Mouse (Mus musculus) layer of hippocampus, adult 9-10 months (tissue): Measurements from ENCODE around the gene Catsperg1.
"Not testable (repeated sequence)": the region's sequence is repeated elsewhere in the genome, so short reads cannot be mapped to it uniquely, and the experiment has no call there.

Source experiments
- DNase-seq: peaks from one replicate; pipeline ENCODE4 v3.0.0; 2022; ENCODE audit warnings: low spot score

Catsperg1 gene

DNA sequence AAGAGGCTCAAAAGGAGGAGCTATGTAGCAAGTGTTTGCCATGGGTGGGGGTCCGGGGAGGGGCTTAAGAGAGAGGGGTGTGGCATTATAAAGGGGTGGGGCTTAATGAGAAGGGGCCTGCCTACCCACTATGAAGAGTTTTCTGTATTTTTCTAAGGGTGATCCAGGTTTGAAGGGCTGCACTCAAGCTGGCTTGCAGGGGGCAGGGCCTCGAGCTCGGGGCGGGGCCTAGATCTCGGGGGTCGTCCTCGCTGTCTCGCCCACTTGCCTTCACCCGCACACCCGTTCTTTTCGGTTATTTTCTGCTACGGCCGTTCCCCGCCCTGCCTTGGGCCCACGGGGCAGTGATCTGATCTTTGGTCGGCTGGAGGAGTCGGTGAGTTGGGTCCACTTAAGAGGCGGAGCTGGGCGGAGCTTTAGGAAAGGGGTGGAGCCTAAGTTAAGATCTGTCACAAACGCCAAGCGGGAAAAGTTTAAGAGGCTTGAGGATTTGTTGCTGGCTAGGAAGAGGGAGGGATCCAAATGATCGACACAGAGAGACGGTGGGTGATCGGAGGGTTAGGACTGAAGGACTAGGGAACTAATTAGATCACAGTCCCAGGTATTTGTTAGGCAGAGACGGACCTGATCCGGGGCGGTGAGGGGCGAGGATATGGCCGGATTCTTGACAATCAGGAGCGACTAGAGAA lies 43.6 kb downstream of the Catsperg1 start, which contains the start of the genes Ggn and Spred3:
Gene Ggn (plus strand): TSS at position 145 of the 689 bp plus-strand sequence.
Gene Spred3 (minus strand): TSS at position 346 of the 689 bp plus-strand sequence.
- DNase-seq: no peak

DNA sequence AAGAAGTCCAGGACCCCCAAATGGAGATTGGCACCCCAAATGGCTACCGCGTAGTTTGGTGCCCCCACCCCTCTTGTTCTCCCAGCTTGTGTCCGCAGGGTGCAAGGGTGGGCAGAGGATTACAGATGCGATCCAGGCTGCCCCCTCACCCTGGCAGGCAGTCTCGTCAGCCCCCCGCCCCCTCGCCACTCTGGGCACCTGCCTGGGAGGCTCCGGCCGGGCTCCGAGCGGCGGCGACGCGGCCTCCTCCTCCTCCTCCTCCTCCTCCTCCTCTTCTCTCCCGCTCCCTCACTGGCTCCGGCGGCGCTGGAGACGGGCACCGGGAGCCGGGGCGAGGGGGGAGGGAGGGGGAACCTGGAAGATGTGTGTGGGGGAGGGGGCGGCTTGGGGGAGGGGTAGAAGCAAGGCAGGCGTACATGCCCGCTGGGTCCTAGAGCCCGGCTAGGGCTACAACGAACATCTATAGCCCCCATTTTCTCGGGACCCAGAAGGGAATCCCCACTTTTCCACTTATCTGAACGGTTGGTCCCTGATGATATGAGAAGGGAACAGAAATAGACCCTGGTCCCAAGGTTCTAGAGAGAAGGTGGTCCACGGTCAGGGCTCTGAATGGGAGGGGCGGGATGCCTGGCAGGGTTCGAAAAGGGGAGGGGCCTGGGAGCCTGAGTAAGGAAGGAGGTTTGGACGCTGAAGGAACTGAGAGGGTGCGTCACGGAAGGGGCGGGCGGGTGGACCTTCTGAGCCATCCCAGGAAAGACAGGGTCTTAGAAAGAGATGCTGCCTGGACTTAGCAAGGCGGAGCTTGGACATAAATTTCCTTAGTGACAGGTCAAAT lies 44.4 kb downstream of the Catsperg1 start:
- no peak for DNase-seq

GRCm38 (mm10) chr7:29168791-29169230 lies 45.0 kb downstream of the Catsperg1 start:
- DNase-seq: no peak

GRCm38 (mm10) chr7:29168121-29168695 lies 45.6 kb downstream of the Catsperg1 start:
- DNase-seq: no peak

- DNase-seq: no peak
These were observed 46.2 kb downstream of the Catsperg1 start for GRCm38 (mm10) chr7:29167656-29168055.

DNA sequence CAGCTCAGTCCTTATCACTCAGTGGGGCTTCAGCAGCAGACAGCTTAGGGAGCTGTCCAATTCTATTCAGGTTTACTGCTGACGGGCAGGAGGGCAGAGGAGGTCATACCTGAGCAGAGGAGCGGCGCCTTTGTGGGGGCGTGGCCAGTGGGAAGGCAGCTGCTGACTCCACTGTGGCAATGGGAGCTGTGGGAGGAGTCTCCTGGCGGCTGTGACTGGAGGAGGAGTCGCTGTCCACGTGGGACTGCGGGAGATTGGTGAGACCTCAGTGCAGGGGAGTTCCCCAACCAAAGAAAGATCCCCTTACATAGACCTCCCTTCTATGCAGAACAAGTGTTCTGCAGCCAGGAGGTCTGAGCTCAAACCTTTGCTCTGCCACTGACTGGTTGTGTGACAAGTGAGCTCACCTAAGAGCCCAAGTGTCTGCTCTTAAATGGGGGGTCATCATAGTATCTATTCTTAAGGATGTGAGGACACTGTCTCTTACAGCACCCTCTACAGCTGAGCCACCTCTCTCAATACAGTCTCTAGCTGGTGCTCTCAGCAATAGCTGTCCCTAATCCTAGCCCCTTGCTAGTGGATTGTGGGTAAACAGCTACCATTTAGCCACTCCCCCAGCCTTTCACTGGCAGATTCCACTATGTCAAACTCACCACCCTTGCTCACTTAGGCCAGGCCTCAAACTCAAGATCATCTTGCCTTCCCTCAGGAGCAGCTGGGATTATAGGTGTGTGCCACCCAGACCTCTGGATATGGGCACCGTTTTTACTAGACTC lies 50.9 kb downstream of the Catsperg1 start:
- DNase-seq: no peak

DNA sequence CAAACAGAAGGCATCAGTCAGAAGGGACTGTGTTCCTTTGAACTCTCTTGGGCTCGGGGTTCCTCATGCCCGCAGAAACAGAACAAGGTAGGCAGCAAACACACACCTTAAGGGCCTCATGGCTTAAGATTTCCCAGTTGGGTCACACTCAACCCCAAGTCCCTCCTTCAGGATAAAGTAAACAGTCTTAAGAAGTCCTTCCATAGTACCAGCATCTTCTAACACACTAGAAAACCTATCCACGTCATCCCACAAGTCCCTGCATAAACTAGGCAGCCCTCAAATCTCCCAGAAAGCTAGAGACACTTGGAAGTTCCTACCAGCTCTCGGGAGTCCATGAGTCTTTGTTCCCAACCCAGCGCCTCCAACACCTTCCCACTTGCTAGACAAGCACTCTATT lies 51.5 kb downstream of the Catsperg1 start:
- DNase-seq: no peak

DNA sequence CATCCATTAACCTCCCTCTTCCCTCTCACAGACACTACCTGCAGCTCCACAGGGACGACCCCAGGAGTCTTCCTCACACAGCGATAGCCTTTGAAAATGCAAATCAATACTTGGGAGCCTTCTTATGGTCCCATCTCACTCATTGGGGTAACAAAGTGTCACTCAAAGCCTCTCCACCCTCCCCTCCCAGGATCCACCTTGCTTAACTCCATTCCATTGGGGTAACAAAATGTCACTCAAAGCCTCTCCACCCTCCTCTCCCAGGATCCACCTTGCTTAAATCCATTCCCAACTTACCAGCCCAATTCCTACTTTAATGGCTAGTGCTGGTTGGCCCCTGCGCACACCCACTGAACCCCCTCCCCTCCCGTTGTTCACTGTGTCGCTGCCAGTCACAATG lies 55.6 kb downstream of the Catsperg1 start:
- no peak for DNase-seq

GRCm38 (mm10) chr7:29155838-29156782 lies 57.7 kb downstream of the Catsperg1 start, which contains the start of gene Fam98c:
TSS of gene Fam98c (minus strand) at chr7:29156234.
- peak; percentile 62 for DNase-seq

- peak; percentile 40 for DNase-seq
These were observed 58.5 kb downstream of the Catsperg1 start for GRCm38 (mm10) chr7:29155196-29155837.

- DNase-seq: no peak
These were observed 59.7 kb downstream of the Catsperg1 start for GRCm38 (mm10) chr7:29154018-29154720.

DNA sequence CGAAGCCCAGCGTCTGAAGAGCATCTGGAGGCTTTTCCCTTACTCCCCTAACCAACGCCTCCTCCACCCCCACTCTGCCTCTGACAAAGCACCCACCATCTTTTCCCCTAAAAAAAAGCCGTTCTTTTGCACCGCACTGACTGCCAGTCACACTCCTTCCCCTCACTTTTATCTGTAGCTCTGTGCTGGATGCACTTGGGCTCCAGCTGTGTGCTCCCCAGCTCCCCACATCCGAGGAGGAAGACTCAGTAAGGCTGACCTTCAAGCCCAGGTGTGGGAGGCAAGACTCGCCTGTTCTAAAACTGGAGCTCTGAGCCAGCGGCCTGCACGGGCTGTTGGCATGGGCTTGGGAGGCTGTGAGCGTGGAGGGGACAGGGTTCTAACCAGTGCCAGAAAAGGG lies 62.3 kb downstream of the Catsperg1 start:
- no peak for DNase-seq

DNA sequence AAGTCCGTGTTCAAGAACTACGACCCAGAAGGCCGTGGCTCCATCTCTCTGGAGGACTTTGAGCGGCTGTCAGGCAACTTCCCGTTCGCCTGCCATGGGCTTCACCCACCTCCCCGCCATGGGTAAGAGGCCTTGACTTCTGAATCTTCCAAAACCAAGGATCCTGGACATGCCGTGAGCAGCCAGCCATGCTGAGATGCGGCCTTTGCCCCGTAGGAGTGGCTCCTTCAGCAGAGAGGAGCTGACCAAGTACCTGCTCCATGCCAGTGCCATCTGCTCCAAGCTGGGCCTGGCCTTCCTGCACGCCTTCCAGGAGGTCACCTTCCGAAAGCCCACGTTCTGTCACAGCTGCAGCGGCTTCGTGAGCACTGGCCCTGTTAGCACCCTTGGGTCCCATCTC lies 65.1 kb downstream of the Catsperg1 start:
- no peak for DNase-seq

GRCm38 (mm10) chr7:29146625-29147367 lies 67.0 kb downstream of the Catsperg1 start:
- DNase-seq: no peak

- DNase-seq: no peak
These were observed 69.8 kb downstream of the Catsperg1 start for GRCm38 (mm10) chr7:29144006-29144405.

DNA sequence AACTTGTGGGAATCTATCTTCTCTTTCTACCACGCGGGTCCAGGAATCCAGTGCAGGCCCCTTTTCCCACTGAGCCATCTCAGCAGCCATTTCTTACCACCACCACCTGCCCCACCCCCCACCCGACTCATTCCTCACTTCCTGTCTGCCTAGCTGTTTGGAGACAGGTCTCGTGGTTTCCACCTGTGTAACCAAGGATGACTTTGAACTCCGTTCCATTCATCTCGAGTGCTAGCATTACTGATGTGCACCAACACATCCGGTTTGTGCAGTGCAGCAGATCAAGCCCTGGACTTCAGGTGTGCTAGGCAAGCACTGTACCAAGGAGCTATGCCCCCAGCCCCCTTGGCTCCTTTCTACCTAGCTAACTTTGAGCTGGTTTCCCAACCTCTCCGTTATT lies 72.4 kb downstream of the Catsperg1 start:
- DNase-seq: no peak

GRCm38 (mm10) chr7:29139237-29139636 lies 74.6 kb downstream of the Catsperg1 start:
- not testable (repeated sequence) for DNase-seq

DNA sequence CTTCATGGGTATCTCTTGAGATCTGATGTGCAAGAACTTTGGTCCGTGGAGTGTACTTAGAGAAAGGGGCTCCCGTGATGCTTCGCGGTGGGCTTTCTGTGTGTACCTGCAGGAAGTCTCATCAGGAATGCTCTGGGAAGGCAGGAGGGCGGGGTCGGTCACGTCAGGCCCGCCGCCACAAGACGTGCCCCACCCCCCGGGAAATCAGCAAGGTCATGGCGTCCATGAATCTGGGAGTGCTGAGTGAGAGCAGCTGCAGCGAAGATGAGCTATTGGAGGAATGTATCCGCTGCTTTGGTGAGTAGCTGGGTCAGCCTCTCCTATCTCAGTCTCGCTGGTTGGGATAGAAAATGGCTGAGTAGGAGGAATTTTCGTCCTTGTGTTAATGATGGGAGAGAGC lies 76.4 kb downstream of the Catsperg1 start:
- no peak for DNase-seq
